Mouse (Mus musculus): Measurements from ENCODE around the gene Fer1l5. TPM values are rescaled to one million over a fixed set of nuclear protein-coding genes. Genes with fewer than 3 reads are reported as not detected.

The Fer1l5 gene
- polyA plus RNA-seq, 1 experiment from 2014 or later: 1.3 TPM

- Histone ChIP-seq H3K9ac (no peak overlapping the region), H3K36me3 (peaks cover 68% of the 10 kb centered on the region), H3K9me3 (no peaks in the 10 kb centered on the region), H3K27ac (no peak overlapping the region), H3K4me3 (no peak overlapping the region), H3K27me3 (no peaks in the 10 kb centered on the region), H3K4me2 (replicated peaks) (no peak overlapping the region), H3K4me1 (no peaks in the 10 kb centered on the region)
- WGBS: 62% methylated on average over 4 of the region's 4 CpGs
- ATAC-seq (ENCODE audit: insufficient number of reproducible peaks, insufficient read depth, low FRiP score, low TSS enrichment): no peak
These were observed 63.0 kb downstream of the Fer1l5 start for GRCm38 (mm10) chr1:36435071-36435470.

- H3K4me1 ChIP-seq: no peaks in the 10 kb centered on the region
- H3K9me3 ChIP-seq: no peaks in the 10 kb centered on the region
- no peak overlapping the region for H3K4me3 ChIP-seq
- H3K4me2 ChIP-seq (replicated peaks): no peak overlapping the region
- H3K9ac ChIP-seq: no peak overlapping the region
- H3K36me3 ChIP-seq: peaks cover 66% of the 10 kb centered on the region
- ATAC-seq (ENCODE audit: insufficient number of reproducible peaks, insufficient read depth, low FRiP score, low TSS enrichment): no peak
- WGBS: 93% methylated on average over 6 of the region's 6 CpGs
- no peak overlapping the region for H3K27ac ChIP-seq
- no peaks in the 10 kb centered on the region for H3K27me3 ChIP-seq
These were observed 64.4 kb downstream of the Fer1l5 start for GRCm38 (mm10) chr1:36436515-36436914.

GRCm38 (mm10) chr1:36437223-36437622 is 65.1 kb downstream of the Fer1l5 start:
- no peaks in the 10 kb centered on the region for H3K4me1 ChIP-seq
- no peak for ATAC-seq (ENCODE audit: insufficient number of reproducible peaks, insufficient read depth, low FRiP score, low TSS enrichment)
- H3K4me3 ChIP-seq: no peak overlapping the region
- H3K27ac ChIP-seq: no peak overlapping the region
- H3K36me3 ChIP-seq: peaks cover 62% of the 10 kb centered on the region
- no peaks in the 10 kb centered on the region for H3K27me3 ChIP-seq
- no peak overlapping the region for H3K9ac ChIP-seq
- H3K9me3 ChIP-seq: no peaks in the 10 kb centered on the region
- H3K4me2 ChIP-seq (replicated peaks): no peak overlapping the region
- 94% methylated on average over 3 of the region's 3 CpGs for WGBS

GRCm38 (mm10) chr1:36441101-36441500 is 69.0 kb downstream of the Fer1l5 start:
- no peaks in the 10 kb centered on the region for H3K9me3 ChIP-seq
- no peaks in the 10 kb centered on the region for H3K27me3 ChIP-seq
- ATAC-seq (ENCODE audit: insufficient number of reproducible peaks, insufficient read depth, low FRiP score, low TSS enrichment): no peak
- H3K4me2 ChIP-seq (replicated peaks): no peak overlapping the region
- H3K4me1 ChIP-seq: peaks cover 4% of the 10 kb centered on the region
- H3K36me3 ChIP-seq: peaks cover 45% of the 10 kb centered on the region
- H3K9ac ChIP-seq: no peak overlapping the region
- WGBS: 92% methylated on average over 4 of the region's 4 CpGs
- H3K4me3 ChIP-seq: no peak overlapping the region
- H3K27ac ChIP-seq: no peak overlapping the region

- H3K27ac ChIP-seq: peak within 1 kb of the TSS; percentile 77; the same call in 1 of the 2 replicates
- peaks cover 4% of the 10 kb centered on the region for H3K4me1 ChIP-seq
- peaks cover 8% of the 10 kb centered on the region for H3K36me3 ChIP-seq
- peak within 1 kb of the TSS; percentile 72 for H3K9ac ChIP-seq
- ATAC-seq (ENCODE audit: insufficient number of reproducible peaks, insufficient read depth, low FRiP score, low TSS enrichment): peak; percentile 99
- WGBS: 1% methylated on average over 56 of the region's 57 CpGs
- H3K4me2 ChIP-seq (replicated peaks): peak within 1 kb of the TSS; percentile 78
- H3K4me3 ChIP-seq: peak within 1 kb of the TSS; percentile 76
- no peaks in the 10 kb centered on the region for H3K27me3 ChIP-seq
- H3K9me3 ChIP-seq: no peaks in the 10 kb centered on the region
These were observed 72.7 kb downstream of the Fer1l5 start, which contains the start of gene Lman2l for GRCm38 (mm10) chr1:36444471-36445464. Lman2l (minus strand) TSS chr1:36445271.

- Histone ChIP-seq H3K4me2 (replicated peaks) (peak overlapping the region; percentile 78; the same call in 1 of the 2 replicates), H3K4me3 (peak overlapping the region; percentile 76), H3K4me1 (peaks cover 4% of the 10 kb centered on the region), H3K9me3 (no peaks in the 10 kb centered on the region), H3K27ac (peak overlapping the region; percentile 41; the same call in 1 of the 2 replicates), H3K27me3 (no peaks in the 10 kb centered on the region), H3K9ac (no peak overlapping the region), H3K36me3 (peaks cover 8% of the 10 kb centered on the region)
- 42% methylated on average over 8 of the region's 8 CpGs for WGBS
- ATAC-seq (ENCODE audit: insufficient number of reproducible peaks, insufficient read depth, low FRiP score, low TSS enrichment): no peak
These were observed 73.4 kb downstream of the Fer1l5 start for GRCm38 (mm10) chr1:36445508-36445907.

GRCm38 (mm10) chr1:36446106-36446824 is 74.2 kb downstream of the Fer1l5 start:
- WGBS: 82% methylated on average over 5 of the region's 5 CpGs

GRCm38 (mm10) chr1:36446841-36447240 is 74.8 kb downstream of the Fer1l5 start:
- H3K9me3 ChIP-seq: no peaks in the 10 kb centered on the region
- no peak overlapping the region for H3K9ac ChIP-seq
- H3K4me3 ChIP-seq: no peak overlapping the region
- ATAC-seq (ENCODE audit: insufficient number of reproducible peaks, insufficient read depth, low FRiP score, low TSS enrichment): no peak
- no peak overlapping the region for H3K4me2 ChIP-seq (replicated peaks)
- H3K4me1 ChIP-seq: peaks cover 4% of the 10 kb centered on the region
- 95% methylated on average over 5 of the region's 5 CpGs for WGBS
- no peak overlapping the region for H3K27ac ChIP-seq
- H3K27me3 ChIP-seq: no peaks in the 10 kb centered on the region
- peaks cover 4% of the 10 kb centered on the region for H3K36me3 ChIP-seq

More at GRCm38 (mm10) chr1:36446106-36446824, 74.2 kb downstream of the Fer1l5 start:
- H3K27me3 ChIP-seq: no peaks in the 10 kb centered on the region
- H3K4me3 ChIP-seq: no peak overlapping the region
- H3K9ac ChIP-seq: no peak overlapping the region
- H3K4me1 ChIP-seq: peaks cover 4% of the 10 kb centered on the region
- H3K4me2 ChIP-seq (replicated peaks): no peak overlapping the region
- no peaks in the 10 kb centered on the region for H3K9me3 ChIP-seq
- peaks cover 7% of the 10 kb centered on the region for H3K36me3 ChIP-seq
- ATAC-seq (ENCODE audit: insufficient number of reproducible peaks, insufficient read depth, low FRiP score, low TSS enrichment): no peak
- H3K27ac ChIP-seq: no peak overlapping the region

GRCm38 (mm10) chr1:36454055-36454815 is 82.1 kb downstream of the Fer1l5 start:
- Histone ChIP-seq H3K36me3 (no peaks in the 10 kb centered on the region), H3K9me3 (no peaks in the 10 kb centered on the region), H3K27me3 (no peaks in the 10 kb centered on the region), H3K4me3 (no peak overlapping the region), H3K27ac (no peak overlapping the region), H3K9ac (no peak overlapping the region), H3K4me1 (no peaks in the 10 kb centered on the region), H3K4me2 (replicated peaks) (no peak overlapping the region)
- no peak for ATAC-seq (ENCODE audit: insufficient number of reproducible peaks, insufficient read depth, low FRiP score, low TSS enrichment)
- WGBS: 84% methylated on average over 6 of the region's 6 CpGs

- no peak overlapping the region for H3K27ac ChIP-seq
These were observed 85.4 kb downstream of the Fer1l5 start for GRCm38 (mm10) chr1:36457388-36458014.

GRCm38 (mm10) chr1:36458169-36458568 is 86.1 kb downstream of the Fer1l5 start:
- 85% methylated on average over 5 of the region's 5 CpGs for WGBS
- Histone ChIP-seq H3K4me1 (no peaks in the 10 kb centered on the region), H3K27me3 (no peaks in the 10 kb centered on the region), H3K27ac (no peak overlapping the region), H3K9ac (no peak overlapping the region), H3K9me3 (no peaks in the 10 kb centered on the region), H3K36me3 (no peaks in the 10 kb centered on the region), H3K4me2 (replicated peaks) (no peak overlapping the region), H3K4me3 (no peak overlapping the region)
- ATAC-seq (ENCODE audit: insufficient number of reproducible peaks, insufficient read depth, low FRiP score, low TSS enrichment): no peak

More at GRCm38 (mm10) chr1:36457388-36458014, 85.4 kb downstream of the Fer1l5 start:
- Histone ChIP-seq H3K4me3 (no peak overlapping the region), H3K36me3 (no peaks in the 10 kb centered on the region), H3K9me3 (no peaks in the 10 kb centered on the region), H3K4me1 (no peaks in the 10 kb centered on the region), H3K9ac (no peak overlapping the region), H3K27me3 (no peaks in the 10 kb centered on the region), H3K4me2 (replicated peaks) (no peak overlapping the region)
- 32% methylated on average over 7 of the region's 7 CpGs for WGBS
- ATAC-seq (ENCODE audit: insufficient number of reproducible peaks, insufficient read depth, low FRiP score, low TSS enrichment): no peak; the same call in 1 of the 2 replicates

Data from embryonic facial prominence, embryonic 12.5 days (tissue).